Mouse (Mus musculus): ENCODE results near the gene Wee2. TPM values are rescaled to one million over a fixed set of nuclear protein-coding genes. Genes with fewer than 3 reads are reported as not detected.

Wee2 gene
- under 1 TPM in 1 of 2 experiments, not detected in 1; 0.22 TPM for total RNA-seq (2021)

DNA sequence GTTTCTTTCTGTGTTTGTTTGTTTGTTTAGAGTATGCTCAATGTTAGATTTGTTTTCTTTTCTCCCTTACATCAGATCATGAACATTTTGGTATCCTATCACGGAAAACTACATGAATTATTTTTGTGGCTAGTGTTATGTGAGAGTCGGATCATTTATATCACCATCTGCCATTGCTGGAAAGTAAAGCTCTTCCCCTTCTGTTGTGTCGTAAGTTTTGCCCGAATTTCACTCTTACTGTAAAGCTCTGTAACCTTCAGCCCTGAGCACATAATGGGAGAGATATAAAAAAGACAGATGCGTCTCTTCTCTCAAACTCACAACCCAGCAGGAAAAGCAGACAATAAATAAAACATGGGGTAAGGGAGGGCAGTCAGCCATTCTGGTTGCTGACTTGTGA lies at the start of gene Wee2:
Gene Wee2, plus strand, starts transcription at position 153 of the 400 bp plus-strand sequence.
- intact Hi-C loops (cut with DNase I): no loop called here
- DNase-seq (ENCODE audit: extremely low spot score in 1 of 2, low spot score in 2 of 2): no peak

DNA sequence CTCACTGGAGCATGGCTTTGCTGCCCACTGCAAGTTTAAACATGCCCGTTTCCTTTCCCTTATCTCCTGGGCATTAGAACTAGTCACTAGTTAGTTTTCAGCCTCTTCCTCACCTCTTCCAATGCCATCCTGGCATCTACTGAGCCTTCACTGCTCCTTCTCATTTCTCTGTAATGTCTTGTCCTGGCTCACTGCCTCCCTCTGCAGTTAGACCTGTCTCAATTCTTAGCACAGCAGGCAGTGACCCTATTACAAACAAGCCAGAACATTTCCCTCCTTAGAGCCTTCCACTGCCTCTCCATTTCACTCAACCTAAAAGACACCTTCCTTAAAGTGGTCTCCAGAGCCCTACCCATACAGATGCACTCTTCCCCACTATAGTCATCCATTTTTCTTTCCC lies 47.9 kb upstream of the Wee2 start:
- no peak for DNase-seq (ENCODE audit: extremely low spot score in 1 of 2, low spot score in 2 of 2)
- intact Hi-C loops (cut with DNase I): loop anchor here (5.0 kb wide), 1 partner anchor 519 kb away; the partner anchor contains the start of gene Tmem178b

DNA sequence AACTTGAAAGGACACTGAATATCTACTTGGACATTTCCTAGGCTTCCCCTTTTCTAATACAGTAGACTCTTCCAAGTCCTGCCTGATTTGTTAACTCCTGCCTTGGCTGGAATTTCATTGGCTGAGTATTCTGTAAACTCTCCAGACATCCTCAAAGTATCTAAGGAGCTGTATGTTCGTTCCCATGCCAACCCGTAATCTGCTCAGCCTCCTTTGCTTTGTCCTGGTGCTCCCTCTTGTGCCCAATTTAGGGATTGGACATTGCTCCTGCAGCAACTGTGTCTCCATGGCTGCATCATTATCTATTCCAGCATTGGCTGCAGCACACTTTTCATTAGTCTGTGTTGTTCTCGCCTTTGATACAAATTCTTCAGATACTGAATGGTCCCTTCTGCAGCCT lies 45.7 kb upstream of the Wee2 start:
- intact Hi-C loops (cut with DNase I): loop anchor here (5.0 kb wide), 1 partner anchor 521 kb away; the partner anchor contains the start of gene Tmem178b

DNA sequence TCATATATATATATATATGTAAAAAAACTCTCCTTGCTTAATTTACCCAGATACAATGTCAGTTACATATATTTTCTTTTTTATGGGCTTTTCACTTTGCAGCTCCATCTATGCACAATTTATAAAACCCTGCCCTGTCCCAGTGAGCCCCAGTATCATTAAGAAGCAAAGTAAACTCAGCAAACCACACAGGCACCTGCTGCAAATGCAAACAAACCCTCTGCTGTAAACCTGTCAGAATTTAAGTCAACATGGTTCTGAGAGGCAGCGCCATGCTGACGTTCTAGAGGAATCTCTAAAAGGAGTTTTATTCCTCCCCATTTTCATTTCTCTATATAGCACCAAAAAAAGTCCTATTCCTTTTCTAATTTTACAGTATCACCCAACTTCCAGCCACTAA lies 36.9 kb upstream of the Wee2 start:
- no peak for DNase-seq (ENCODE audit: extremely low spot score in 1 of 2, low spot score in 2 of 2)

More for the DNA sequence above, 45.7 kb upstream of the Wee2 start:
- DNase-seq (ENCODE audit: extremely low spot score in 1 of 2, low spot score in 2 of 2): peak; percentile 83 to 91

DNA sequence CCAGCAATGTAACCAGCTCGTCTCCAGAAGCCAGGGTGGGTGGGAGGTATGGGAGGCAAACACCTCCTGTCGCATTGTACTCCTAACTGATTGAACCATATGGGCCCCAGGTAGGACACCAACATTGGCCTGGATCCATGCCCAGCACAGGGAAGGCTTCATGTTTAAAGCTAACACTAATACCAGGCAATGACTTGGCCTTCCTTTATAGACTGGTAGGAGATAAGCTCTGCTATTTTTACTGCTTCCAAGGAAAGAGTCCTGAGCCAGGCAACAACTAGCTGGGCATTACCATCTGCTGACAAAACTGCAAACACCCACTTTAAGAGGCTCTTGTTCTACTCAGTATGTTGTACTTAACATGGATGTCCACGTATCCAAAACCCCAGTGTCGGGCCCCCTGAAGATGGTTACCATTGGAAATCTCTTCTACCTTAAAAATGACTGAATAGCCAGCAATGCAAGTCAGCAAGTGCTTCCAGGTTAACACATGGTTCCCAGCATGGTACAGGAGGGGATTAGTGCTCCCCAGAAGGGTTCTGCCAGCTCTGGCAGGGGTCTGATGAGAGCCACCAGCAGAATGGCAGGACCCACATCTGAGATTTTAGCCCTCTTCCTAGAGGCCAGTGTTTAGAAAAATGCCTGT lies 35.1 kb upstream of the Wee2 start:
- intact Hi-C loops (cut with DNase I): no loop called here
- no peak for DNase-seq (ENCODE audit: extremely low spot score in 1 of 2, low spot score in 2 of 2)

More for the DNA sequence above, 36.9 kb upstream of the Wee2 start:
- intact Hi-C loops (cut with DNase I): no loop called here

DNA sequence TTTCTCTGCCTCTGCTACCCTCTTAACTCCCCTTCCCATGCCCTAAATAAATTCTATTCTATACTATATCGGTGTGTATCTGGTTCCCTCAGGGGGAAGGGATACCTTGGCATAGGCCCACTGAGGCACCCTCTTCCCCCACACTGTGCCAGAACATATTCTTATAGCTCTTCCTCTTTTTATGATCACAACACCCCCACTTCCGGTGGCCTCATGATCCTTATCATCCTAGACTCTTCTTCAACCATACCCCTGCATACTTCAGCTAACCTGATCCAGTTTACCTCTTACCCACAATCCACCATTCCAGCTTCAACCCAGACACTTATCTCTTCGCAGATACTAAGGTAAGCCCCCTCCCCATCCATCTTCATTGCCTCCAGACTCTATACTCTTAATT lies 27.8 kb upstream of the Wee2 start:
- peak in 1 of 2 experiments; percentile 6 for DNase-seq (ENCODE audit: extremely low spot score in 1 of 2, low spot score in 2 of 2)
- intact Hi-C loops (cut with DNase I): no loop called here

DNA sequence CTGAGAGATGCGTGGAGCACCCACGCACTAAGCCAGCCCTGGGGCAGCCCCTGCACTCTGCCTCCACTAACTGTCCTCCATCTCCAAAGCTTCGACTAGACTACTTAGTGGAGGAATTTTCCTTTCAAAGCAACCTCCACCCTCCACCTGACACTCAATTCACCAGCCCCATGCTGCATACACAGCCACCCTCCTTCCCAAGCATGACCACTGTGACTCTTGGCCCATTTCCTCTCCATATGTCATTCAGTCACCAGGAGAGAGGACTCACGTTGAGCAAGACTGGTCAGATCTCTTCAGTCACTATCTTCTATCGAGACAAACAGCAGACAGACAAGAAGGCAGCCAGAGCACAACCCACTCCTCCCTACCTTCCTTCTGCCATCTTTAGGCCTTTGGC lies 25.8 kb upstream of the Wee2 start:
- no peak for DNase-seq (ENCODE audit: extremely low spot score in 1 of 2, low spot score in 2 of 2)
- intact Hi-C loops (cut with DNase I): no loop called here

DNA sequence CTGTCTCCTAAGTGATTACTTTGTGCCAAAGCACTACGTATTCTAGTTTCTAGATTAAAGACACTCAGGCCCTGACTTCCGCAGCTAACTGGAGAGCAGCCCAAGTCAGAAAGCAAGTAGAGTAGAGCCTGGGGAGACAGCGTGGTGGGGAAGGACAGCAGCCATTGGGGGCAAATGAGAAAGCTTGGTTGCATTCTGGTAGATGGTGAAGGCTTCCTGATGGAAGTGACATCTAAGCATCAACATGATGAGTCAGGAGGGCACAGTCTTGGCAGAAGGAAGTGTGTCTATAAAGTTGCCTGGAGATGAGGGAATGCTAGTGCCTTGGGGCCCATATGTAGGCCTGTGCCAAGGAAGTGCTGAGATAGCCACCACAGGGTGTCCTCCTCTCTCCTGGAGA lies 25.3 kb upstream of the Wee2 start:
- no peak for DNase-seq (ENCODE audit: extremely low spot score in 1 of 2, low spot score in 2 of 2)
- intact Hi-C loops (cut with DNase I): no loop called here

DNA sequence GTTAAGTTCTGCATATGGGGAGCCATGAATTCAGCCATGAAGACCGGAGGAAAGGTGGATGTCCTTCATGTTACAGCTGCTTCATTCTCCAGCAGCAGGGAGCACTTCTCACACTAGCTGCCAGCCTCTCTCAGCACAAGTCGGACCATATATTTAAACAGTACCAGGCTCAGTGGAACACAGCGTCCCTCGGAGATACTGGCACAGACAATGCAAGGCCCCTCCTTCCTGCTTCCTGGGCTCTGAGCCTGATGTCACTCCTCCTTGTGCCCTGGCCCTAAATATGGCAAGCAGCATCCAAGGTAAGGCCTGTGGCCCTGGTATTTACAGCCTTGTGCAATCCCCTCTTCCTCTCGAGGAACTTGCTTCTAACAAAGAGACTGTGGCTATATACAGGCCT lies 23.1 kb upstream of the Wee2 start:
- no peak for DNase-seq (ENCODE audit: extremely low spot score in 1 of 2, low spot score in 2 of 2)
- intact Hi-C loops (cut with DNase I): no loop called here

DNA sequence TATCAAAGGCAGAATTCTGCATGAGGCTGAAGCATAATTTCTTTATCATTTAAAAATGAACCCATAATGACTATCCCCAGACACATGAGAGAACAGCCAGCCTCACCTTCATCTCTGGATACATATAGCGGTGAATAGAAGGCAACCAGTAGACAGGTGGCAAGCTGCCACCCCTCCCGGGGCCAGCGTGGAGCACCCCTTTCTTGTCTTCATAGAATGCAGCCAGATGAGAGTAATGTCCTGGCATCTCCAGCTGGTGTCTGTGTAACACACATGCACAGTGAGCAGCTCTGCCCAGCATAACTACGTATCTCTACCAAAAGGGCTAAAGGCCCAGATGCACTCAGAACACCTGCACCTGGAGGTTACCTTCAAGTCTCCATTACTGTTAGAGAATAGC lies 20.5 kb upstream of the Wee2 start:
- no peak for DNase-seq (ENCODE audit: extremely low spot score in 1 of 2, low spot score in 2 of 2)
- intact Hi-C loops (cut with DNase I): no loop called here

DNA sequence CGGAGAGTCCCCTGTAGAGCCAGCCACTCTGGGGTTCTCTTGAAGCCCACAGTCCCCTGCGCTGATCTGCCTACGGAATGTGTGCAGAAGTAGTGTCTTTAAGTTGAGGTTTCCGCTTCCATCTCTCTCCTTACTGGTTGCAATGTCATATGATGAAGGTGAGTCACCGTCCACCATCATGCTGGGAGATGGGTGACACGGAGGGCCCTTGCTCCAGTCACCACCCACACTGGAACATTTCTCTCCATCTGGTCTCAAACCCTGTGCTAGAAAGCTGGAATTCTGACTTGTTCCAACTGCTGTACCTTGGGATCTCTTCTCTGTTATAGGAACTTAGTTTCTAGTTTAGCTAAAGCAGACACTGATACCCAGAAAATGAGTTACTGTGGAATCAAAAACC lies 17.8 kb upstream of the Wee2 start:
- intact Hi-C loops (cut with DNase I): no loop called here
- no peak for DNase-seq (ENCODE audit: extremely low spot score in 1 of 2, low spot score in 2 of 2)

DNA sequence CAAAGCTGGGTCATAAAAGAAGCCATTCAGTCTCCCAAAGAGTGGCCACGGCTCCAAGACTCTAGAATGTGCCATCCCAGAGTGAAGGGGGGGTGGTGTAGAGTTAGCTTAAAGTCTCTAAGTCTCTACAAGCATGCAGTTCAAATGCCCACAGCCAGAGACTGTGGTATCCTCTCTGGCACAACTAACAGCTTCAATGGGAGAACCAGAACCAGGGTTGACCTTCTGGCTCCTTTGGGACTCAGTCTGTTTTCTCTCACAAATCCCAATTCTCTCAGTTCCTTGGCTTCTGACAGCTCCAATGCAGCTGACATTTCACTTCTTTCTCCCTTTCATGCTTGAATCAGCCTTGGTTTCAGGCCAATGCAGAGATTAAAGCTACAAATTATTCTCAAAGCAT lies 15.9 kb upstream of the Wee2 start:
- DNase-seq (ENCODE audit: extremely low spot score in 1 of 2, low spot score in 2 of 2): no peak
- intact Hi-C loops (cut with DNase I): no loop called here

DNA sequence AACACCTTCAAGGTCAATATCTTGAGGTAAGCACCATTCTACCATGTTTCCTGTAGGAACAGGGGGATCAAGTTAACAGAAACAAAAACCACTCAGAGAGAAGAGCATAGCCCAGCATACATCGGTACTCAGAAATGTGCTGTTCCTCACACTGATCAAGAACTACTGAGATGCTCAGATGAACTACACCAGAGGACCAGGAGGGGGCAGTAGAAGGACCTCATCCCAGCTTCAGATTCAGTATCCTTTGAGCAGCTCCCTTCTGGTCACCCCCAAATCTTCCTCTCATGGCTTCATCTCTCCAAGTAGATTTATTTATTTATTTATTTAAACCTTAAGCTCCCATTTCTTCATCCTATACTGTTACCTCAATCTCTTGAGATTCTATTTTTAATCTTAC lies 15.1 kb upstream of the Wee2 start:
- intact Hi-C loops (cut with DNase I): no loop called here
- DNase-seq (ENCODE audit: extremely low spot score in 1 of 2, low spot score in 2 of 2): no peak

DNA sequence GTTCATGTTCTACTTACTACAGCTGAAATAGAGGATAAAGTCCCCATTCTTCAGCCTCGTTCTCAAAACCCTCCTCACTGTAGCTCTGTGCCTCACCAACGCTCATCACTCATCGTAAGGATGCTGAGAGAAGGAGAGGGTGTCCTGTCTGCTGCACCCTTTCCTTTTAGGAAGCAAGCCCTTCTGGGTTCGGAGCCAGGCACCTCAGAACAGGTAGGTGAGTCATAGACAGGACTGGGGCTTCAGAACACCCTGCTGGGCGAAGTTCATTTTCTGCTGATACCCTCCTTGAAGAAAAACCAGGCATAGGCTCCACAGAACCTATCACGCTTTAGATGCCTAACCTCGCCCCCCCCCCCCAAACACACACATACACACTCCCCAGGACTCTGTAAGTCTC lies 11.4 kb upstream of the Wee2 start:
- intact Hi-C loops (cut with DNase I): no loop called here
- no peak for DNase-seq (ENCODE audit: extremely low spot score in 1 of 2, low spot score in 2 of 2)

DNA sequence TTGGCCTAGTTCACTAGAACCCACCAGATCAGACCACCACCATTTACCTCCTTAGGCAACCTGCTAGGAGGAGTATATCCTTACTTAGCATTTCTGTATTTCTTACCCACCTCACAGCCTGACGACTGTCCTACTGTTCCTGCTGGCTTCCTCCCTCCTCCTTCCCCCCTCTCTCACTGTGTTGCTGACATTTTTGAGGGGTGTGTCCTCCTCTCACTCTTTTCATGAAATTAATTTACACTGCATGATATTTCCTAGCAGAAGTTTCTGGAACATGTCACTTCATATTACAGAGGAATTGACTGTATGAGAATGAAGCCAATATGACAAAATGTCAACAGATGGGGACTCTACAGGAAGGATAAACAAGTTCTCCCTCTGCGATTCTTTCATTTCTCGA lies 10.2 kb upstream of the Wee2 start:
- intact Hi-C loops (cut with DNase I): no loop called here
- DNase-seq (ENCODE audit: extremely low spot score in 1 of 2, low spot score in 2 of 2): no peak

DNA sequence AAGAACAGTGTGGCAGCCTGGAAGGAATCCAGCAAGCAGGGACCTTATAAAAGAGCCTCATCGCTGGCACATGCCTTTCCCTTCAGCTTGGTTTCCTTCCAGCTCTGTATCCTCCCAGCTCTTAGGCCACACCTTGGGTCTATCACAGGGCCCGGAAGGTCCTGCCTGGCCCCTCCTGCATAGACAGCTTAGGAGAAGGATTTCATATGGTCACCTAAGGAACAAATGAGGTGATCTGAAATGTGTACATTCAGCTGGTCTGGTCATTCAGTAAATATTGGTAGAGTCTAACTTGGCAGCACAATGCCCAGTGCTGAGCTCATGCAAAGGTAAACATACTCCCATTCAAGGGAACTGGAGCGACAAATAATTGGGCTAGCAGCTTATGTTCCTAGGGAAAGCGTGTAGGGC lies 9.4 kb upstream of the Wee2 start:
- no peak for DNase-seq (ENCODE audit: extremely low spot score in 1 of 2, low spot score in 2 of 2)
- intact Hi-C loops (cut with DNase I): no loop called here

DNA sequence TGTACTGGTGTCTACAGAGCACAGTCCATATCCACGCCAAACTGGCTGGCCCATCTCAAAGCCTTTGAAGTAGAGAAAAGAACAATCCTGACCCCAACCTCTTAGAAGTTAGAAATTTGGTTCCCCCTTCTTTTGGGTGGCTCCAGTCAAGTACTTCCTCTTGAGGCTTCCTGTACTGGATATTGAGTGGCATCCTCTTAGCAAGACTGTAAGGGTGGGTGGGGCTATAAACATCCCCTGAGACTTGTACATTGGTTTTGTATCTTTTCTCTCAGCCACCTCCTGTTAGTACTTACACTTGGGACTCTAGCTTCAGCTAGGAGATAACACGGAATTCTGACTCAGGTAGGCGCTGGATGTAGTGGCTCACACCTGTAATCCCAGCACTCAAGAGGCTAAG lies 8.6 kb upstream of the Wee2 start:
- intact Hi-C loops (cut with DNase I): no loop called here
- DNase-seq (ENCODE audit: extremely low spot score in 1 of 2, low spot score in 2 of 2): no peak

DNA sequence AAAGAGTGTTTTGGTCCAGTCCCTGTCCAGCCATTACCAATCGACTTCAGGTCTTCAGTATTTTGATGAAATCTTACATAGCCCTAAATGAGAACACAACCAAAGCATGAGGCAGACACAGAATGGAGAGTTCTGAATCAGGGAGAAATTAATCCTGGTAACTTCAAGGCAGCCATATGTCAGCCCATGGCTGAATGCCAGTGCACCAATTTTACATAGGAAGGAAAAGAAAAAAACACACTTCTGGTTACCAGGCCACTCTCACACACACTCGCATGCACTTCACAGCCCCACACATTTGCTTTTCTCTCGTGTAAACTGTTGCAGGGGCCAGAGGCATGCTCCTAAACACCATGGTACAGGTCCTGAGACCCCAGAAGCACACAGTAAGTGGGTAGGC lies 8.0 kb upstream of the Wee2 start:
- no peak for DNase-seq (ENCODE audit: extremely low spot score in 1 of 2, low spot score in 2 of 2)
- intact Hi-C loops (cut with DNase I): no loop called here

DNA sequence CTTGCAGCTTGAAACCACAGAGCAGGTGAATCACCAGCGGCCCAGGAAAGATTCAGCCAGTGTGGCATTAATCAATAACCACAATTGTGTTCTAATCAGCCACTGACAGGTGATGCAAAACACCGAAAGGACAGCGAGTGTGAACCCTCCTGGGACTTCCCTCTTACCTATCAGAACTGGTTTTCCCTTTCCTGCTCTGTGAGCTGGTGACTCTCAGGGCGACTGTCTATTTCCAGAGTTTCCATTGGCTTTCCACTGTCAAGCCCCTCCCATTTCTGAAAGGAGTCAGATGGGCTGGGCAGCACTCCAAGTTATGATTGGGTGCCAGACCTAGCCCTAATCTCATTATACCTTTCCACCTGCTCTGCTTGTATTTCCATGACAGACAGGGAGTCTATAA lies 7.5 kb upstream of the Wee2 start:
- intact Hi-C loops (cut with DNase I): no loop called here
- DNase-seq (ENCODE audit: extremely low spot score in 1 of 2, low spot score in 2 of 2): no peak

DNA sequence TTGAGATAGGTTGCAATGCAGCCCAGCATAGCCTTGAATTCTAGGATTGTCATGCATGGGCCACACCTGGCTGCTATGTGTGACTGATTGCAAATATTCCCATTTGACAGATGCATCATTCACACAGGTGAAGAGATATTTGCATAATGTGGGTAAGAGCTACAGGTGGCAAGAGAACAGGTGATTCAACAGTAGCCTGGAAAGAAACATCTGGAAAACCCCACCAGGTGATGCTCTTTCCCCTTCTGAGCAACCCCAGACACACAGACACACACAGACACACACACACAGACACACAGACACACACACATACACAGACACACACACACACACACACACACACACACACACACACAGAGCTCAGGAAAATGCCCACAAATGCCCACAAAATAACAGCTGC lies 7.1 kb upstream of the Wee2 start:
- no peak for DNase-seq (ENCODE audit: extremely low spot score in 1 of 2, low spot score in 2 of 2)
- intact Hi-C loops (cut with DNase I): no loop called here

All from left cerebral cortex, postnatal 10 days (tissue).